In the genomic region with DNA sequence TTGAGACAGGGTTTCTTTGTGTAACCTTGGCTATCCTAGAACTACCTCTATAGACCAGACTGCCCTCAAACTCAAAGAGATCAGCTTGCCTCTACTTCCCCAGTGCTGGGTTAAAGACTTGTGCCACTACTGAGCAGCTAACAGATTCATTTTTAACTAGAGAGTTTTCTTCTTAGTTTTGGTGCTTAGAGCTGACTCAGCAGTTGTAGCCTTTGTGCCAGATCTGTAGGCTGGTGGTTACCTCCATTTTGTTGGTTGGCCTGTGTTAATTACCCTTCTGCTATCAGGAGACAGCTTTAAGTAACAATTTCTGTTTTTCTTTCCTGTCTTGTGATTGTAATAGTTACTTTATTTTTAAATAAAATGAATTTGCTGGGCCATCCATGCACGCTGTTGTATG, we compare ENCODE assay signal across 31 mouse cellular contexts.
"Had no signal": no experiment of that assay in that cellular context is flagged by ENCODE, and none has a peak within 500 bp of the region (broad histone marks: within the 10 kb centered on the region; RNA-seq: fewer than 3 reads in every experiment).

No protein-coding gene starts in this region.

- H3K4me3 ChIP-seq: heart, embryonic 10.5 days; heart, embryonic 12.5 days; heart, embryonic 13.5 days; heart, embryonic 15.5 days; hindbrain, embryonic 10.5 days; hindbrain, embryonic 12.5 days; hindbrain, embryonic 13.5 days; hindbrain, embryonic 15.5 days; intestine, embryonic 15.5 days; kidney, embryonic 15.5 days; layer of hippocampus, adult 2 months had no signal

- H3K4me2 ChIP-seq: heart, embryonic 11.5 days; heart, embryonic 12.5 days; heart, embryonic 13.5 days; heart, embryonic 15.5 days; hindbrain, embryonic 12.5 days; hindbrain, embryonic 13.5 days; hindbrain, embryonic 14.5 days; hindbrain, embryonic 15.5 days; intestine, embryonic 15.5 days; kidney, embryonic 15.5 days had no signal

- H3K27me3 ChIP-seq: heart, embryonic 12.5 days; heart, embryonic 13.5 days; heart, embryonic 15.5 days; hindbrain, embryonic 12.5 days; hindbrain, embryonic 13.5 days; hindbrain, embryonic 15.5 days; intestine, embryonic 15.5 days; kidney, embryonic 15.5 days had no signal

- H3K27ac ChIP-seq: heart, embryonic 10.5 days; heart, embryonic 13.5 days; heart, embryonic 15.5 days; hindbrain, embryonic 10.5 days; hindbrain, embryonic 12.5 days; hindbrain, embryonic 13.5 days; hindbrain, embryonic 14.5 days; hindbrain, embryonic 15.5 days; hindbrain, postnatal 0 days; intestine, embryonic 15.5 days; kidney, embryonic 15.5 days; kidney, postnatal 0 days; layer of hippocampus, adult 2 months had no signal

- H3K9me3 ChIP-seq: heart, embryonic 10.5 days; heart, embryonic 12.5 days; heart, embryonic 13.5 days; heart, embryonic 15.5 days; hindbrain, embryonic 10.5 days; hindbrain, embryonic 12.5 days; hindbrain, embryonic 13.5 days; hindbrain, embryonic 15.5 days; intestine, embryonic 15.5 days; kidney, embryonic 15.5 days had no signal

- H3K4me1 ChIP-seq: heart, embryonic 10.5 days; heart, embryonic 12.5 days; heart, embryonic 13.5 days; heart, embryonic 15.5 days; hindbrain, embryonic 10.5 days; hindbrain, embryonic 12.5 days; hindbrain, embryonic 13.5 days; hindbrain, embryonic 15.5 days; intestine, embryonic 15.5 days; kidney, embryonic 15.5 days had no signal

- H3K9ac ChIP-seq: heart, embryonic 12.5 days; heart, embryonic 13.5 days; heart, embryonic 15.5 days; hindbrain, embryonic 12.5 days; hindbrain, embryonic 13.5 days; hindbrain, embryonic 14.5 days; hindbrain, embryonic 15.5 days; intestine, embryonic 15.5 days; kidney, embryonic 15.5 days had no signal

- DNase-seq: heart, postnatal 10 days; heart, postnatal 14 days; heart, postnatal 36 days; heart, postnatal 4 days; kidney, adult 11 months; kidney, adult 18-20 months; kidney, adult 2 months; kidney, adult 8-10 months; kidney, adult 9 months; kidney, postnatal 10 days; kidney, postnatal 14 days; kidney, postnatal 25 days; kidney, postnatal 36 days; kidney, postnatal 4 days; layer of hippocampus, adult 9-11 months; layer of hippocampus, postnatal 36 days had no signal
